Mouse (Mus musculus) layer of hippocampus, adult 18-20 months (tissue): ENCODE results near the gene Nr2e3. TPM values are rescaled to one million over a fixed set of nuclear protein-coding genes. Genes with fewer than 3 reads are reported as not detected.
"Not testable (repeated sequence)": the region's sequence is repeated elsewhere in the genome, so short reads cannot be mapped to it uniquely, and the experiment has no call there.

Source experiments
- DNase-seq, 2 experiments: peaks; one replicate each; pipeline ENCODE4 v3.0.0; 2022; ENCODE audit warnings: low spot score in 2 of 2
- long read RNA-seq: library from polyadenylated mRNA; stranded (forward); transcript quantifications from one replicate; pipeline ENCODE4 v2.0.0, GENCODE M21; 2021
- total RNA-seq, 2 experiments: library from RNA; stranded (reverse); gene quantifications; 2 replicates each; pipeline ENCODE4 v1.2.3; 2021

The Nr2e3 gene
- not detected for total RNA-seq
- long read RNA-seq: 0 reads

DNA sequence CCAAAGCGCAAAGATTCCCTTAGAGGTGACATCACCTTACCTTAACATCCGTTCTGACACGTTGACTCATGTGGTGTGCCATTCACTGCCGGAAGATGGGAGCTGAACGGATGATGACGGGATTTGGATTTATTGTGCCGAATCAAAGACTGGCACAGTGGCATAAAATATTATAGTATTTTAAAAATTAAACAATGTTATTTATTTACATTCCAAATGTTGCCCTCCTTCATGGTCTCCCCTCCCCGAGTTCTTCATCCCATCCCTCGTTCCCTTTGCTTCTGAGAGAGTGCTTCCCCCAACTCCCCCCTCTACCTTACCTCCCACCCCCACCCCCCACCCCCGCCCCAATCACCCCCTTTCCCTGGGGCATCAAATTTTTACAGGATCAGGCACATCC, at the start of gene Nr2e3:
TSS of gene Nr2e3 (minus strand) at position 101 of the 400 bp plus-strand sequence.
- no peak for DNase-seq

DNA sequence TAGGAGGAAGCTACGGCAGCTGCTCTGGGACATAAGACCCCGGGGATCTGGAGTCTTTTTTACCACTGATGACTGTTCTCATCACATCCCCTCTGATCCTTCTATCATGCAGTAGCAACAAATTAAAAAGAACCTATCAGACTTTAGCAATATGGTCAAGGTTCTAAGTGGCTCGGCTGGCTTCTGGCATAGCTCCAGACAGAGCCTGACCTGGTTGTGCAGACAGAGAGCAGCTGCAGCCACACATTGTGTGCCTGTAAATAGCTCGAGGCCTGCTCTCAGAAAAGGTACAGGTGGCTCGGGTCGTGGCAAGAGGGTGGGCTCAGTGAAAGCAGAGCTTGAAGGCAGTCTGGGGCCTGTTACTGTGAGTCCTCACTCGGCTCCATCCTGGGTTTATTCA, 48.5 kb upstream of the Nr2e3 start:
- DNase-seq: no peak

DNA sequence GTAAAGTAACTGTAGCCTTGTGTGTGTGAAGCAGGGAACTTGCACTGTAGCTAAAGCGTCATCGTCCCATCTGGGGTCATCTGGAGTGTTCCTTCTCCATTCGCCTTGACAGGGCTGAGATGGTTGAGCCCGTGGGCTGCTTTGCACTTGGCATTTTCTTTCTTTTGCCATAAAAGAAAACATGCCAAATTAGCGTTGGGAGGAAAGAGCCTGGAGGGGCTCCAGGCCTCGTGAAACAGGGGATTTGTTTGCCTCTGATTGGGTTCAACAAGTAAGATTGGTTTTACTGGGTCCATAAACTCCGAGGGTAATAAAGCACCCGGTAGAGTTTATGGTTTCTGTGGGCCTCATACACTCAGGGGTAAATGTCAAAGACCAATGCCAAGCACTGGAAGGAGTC, 41.9 kb upstream of the Nr2e3 start:
- DNase-seq: no peak

DNA sequence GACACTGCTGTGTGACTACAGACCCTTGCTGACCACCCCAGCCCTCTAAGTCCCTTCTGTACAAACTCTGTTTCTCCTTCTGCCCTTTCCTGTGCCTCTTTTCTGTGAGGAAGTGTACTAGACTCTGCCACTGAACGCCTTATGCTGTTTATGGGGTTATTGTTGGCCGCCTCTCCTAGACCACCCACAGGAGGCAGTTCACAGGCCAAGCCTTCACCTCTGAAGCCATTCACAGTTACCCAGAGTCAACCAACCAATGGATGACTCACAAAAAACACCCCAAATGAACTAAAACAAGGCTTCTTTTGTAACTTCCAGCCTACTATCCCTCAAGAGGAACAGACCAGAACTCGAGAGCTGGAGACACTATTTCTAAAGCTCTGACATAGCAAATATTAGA, 41.0 kb upstream of the Nr2e3 start:
- DNase-seq: no peak

DNA sequence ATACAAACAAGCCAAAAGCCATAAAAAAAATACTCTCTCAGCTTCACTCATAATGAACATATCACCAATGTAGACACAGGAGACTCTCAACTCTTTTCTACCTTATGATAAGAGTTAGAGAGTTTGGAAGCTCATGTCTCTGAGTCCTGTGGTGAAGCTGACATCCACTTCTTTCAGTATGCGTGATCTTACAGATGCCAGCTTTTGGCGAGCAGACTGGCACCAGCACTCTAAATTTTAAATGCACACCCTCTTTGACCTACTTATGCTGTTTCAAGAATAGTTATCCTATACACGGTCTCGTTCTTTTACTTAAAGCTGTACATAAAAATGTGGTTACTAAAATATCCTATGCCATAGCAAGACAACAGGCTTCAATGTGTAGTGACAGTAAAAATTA, 37.3 kb upstream of the Nr2e3 start:
- no peak for DNase-seq

GRCm38 (mm10) chr9:59991407-59991806, 30.9 kb upstream of the Nr2e3 start:
- no peak for DNase-seq

DNA sequence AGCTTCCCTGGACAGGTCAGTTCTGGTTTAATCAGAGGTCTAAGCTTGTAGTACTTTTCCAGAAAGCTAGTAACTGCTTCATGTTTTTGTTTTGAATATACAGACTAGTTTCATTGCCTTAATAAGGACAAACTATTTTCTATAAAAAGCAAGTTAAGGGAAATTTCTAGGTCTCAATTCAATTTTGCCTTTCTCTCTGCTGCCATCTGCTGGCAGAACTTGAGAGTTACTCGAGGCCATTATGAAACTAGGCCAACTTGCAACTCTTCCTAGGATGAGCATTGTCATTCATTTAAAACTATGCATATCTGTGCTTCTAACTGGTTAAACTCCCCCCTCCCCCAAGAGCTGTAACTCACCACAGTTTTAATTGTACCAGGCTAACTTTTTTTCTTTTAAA, 29.4 kb upstream of the Nr2e3 start:
- peak; percentile 53 to 84 for DNase-seq

- peak in 1 of 2 experiments; percentile 31 for DNase-seq
Observed at GRCm38 (mm10) chr9:59985900-59986572, 25.6 kb upstream of the Nr2e3 start.

GRCm38 (mm10) chr9:59981116-59981515, 20.7 kb upstream of the Nr2e3 start:
- DNase-seq: no peak

- no peak for DNase-seq
Observed at GRCm38 (mm10) chr9:59971263-59971662, 10.8 kb upstream of the Nr2e3 start.

GRCm38 (mm10) chr9:59969383-59969782, 8.9 kb upstream of the Nr2e3 start:
- peak; percentile 45 to 74 for DNase-seq

DNA sequence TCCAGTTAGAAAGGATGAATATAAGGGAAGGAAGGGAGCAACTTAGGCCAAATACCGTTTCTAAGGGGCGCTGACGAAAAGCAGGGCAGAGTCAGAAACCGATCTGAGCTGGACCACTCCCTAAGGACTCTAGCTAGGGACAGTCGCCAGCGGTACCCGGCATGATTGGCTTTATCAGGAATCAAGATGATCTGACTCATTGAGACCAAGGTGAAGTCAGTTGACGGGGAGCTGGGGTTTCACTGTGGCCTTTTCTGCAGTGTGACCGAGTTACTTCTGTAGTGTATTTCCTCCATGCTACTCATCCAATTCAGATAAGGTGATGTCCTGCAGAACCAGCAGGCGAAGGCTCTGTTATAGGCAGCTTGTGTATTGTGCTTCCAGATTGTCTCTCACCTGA, 4.6 kb upstream of the Nr2e3 start:
- no peak for DNase-seq

GRCm38 (mm10) chr9:59964367-59964766, 3.9 kb upstream of the Nr2e3 start:
- no peak for DNase-seq

DNA sequence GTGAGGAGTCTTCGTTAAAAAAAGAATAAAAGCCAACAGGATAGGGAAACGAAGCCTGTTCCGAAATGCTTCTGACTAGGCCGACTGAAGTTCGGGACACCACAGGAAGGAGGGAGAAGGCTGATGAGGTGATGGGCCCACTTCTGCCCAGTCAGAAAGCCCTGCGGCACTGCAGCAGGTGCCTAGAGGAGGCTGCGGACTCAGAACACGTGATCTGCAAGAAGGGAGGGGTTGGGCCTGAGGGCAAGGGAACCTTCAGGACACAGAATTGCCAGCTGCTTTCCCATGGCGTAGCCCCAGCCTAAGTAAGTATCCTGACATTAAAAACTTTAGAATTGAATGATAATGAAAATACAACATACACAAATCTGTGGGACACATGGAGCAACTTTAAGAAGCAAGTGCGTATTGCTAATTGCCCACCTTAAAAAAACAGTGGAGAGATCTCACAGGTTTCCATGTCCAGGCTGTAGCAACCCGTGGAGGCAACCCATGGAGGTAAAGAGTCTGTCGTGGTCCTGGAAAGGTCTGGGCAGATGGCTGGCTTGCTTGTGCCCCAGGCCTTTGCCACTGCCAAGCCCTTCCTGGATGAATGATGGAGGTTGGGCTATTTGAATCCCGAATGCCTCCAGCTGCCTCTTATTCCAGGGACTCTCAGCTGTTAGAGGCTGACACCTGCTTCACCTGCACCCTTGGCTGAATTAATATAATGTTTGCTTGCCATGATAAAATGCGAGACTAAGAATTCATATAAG, 919 bp upstream of the Nr2e3 start:
- DNase-seq: no peak

DNA sequence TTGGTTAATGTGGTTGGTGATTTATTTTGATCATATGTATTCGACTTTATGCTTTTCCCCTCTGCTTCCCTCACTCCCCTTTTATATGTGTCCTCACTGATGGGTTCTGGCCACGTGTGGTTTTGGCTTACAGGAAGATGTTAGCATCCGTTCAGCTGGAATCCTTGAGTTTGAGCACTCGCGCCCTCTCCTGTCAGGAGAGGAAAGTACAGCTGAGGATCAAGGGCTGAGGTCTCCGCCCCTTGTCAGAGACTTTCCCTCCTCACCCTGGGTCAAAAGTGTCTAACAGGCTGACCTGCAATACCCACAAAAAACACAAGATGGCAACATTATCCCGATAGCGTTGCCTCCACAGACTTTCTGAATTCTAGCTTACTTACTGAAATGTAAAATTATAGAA, 1.2 kb downstream of the Nr2e3 start:
- DNase-seq: peak; percentile 23 to 77

DNA sequence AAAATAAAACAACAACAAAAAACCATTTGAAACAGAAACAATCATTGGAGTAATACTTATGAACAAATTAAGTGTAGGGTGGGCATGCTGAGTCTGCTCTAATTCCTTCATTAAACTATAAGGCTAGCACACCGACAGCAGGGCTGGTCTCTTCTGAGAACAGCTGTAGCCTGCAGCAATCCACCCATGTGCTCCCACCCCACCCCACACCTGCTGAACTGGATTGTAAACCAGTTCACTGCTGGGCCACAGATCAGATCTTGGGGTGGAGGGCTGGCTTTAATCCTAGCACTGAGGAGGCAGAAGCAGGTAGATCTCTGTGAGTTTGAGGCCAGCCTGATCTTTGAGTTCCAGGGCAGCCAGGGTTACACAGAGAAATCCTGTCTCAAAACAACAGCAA, 2.3 kb downstream of the Nr2e3 start:
- not testable (repeated sequence) for DNase-seq

DNA sequence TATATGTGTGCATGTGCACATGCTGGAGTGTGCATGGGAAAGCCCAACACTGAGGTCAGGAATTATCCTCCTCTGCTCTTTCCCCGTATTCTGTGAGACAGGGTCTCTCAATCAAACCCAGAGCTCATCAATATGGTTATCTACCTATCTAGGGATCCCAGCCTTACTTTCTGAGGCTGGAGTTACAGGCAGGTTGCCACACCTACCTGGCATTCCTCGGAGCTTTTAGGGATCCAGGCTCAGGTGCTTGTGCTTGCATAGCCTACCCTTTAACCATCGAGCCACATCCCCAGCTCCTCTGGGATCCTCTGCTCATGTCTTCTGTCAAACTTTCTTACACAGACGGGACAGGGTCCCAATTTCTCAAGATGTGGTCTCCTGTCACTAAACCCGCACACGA, 4.0 kb downstream of the Nr2e3 start:
- no peak for DNase-seq

GRCm38 (mm10) chr9:59955692-59956091, 4.8 kb downstream of the Nr2e3 start:
- no peak for DNase-seq

DNA sequence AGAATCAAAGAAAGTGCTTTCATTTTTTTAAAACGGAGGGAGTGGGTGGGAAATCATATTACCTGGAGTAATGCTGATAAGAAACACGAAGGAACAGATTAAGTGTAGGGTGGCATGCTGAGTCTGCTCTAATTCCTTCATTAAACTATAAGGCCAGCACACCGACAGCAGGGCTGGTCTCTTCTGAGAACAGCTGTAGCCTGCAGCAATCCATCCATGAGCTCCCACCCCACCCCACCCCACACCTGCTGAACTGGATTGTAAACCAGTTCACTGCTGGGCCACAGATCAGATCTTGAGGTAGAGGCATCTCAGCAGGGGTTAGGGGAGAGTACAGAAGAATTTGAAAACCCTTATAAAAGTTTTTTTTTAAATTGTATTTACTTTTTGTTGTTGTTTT, 5.3 kb downstream of the Nr2e3 start:
- DNase-seq: no peak

DNA sequence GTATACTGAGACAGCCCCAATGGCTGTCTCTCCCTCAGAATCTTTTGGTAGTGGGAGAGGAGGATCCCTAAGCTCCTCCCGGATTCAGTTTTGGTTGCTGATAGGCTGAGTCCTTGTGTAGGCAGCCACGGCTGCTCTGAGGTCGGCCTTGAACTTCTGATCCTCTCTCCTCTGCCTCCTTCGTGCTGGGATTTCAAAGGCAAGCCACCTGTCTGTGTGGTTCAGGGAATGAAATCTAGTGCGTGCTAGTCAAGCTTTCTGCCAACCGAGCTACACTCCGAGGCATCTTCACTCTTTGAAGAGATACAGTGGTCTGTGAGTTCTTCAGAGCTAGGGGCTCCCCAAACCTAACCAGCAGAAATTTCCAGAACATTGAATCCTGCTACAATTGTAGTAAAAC, 6.9 kb downstream of the Nr2e3 start:
- DNase-seq: no peak

- no peak for DNase-seq
Observed at GRCm38 (mm10) chr9:59952515-59953070, 7.9 kb downstream of the Nr2e3 start.

GRCm38 (mm10) chr9:59951943-59952342, 8.5 kb downstream of the Nr2e3 start:
- no peak for DNase-seq
